Mouse (Mus musculus) limb, embryonic 14.5 days (tissue): ENCODE measurements at regions not wholly inside any gene's neighbourhood (a gene's known extent, or its start where the extent isn't known, plus 50 kb on each side); places are given as distances from the start of the nearest gene placed in this dataset.

Source experiments
- ATAC-seq: fragments of 200-750 bp; cut with Nextera tagmentation; 2 replicates; pipeline ENCODE4 v1.8.0; 2017; ENCODE audit warnings: low read depth, moderate number of reproducible peaks, moderate TSS enrichment; ENCODE audit not compliant: low FRiP score
- DNase-seq: peaks from one replicate; pipeline ENCODE4 v3.0.0-alpha.2; 2015; ENCODE audit warnings: low spot score
- H3K27ac ChIP-seq: fragments of 300-500 bp; sonication (generic); replicated peaks from 2 replicates; pipeline ENCODE4 v1.5.1; 2014; ENCODE audit warnings: low read depth, mild to moderate bottlenecking, low read length, moderate library complexity, mixed read lengths
- H3K27me3 ChIP-seq: fragments of 300-500 bp; sonication (generic); 2 replicates; pipeline ENCODE4 v1.6.1; 2014; ENCODE audit warnings: low read length, mixed read lengths; ENCODE audit not compliant: control insufficient read depth, insufficient read depth
- H3K36me3 ChIP-seq: fragments of 300-500 bp; sonication (generic); 2 replicates; pipeline ENCODE4 v1.6.1; 2014; ENCODE audit warnings: mild to moderate bottlenecking, low read length, moderate library complexity, mixed read lengths; ENCODE audit not compliant: control insufficient read depth, insufficient read depth
- H3K4me1 ChIP-seq: fragments of 300-500 bp; sonication (generic); 2 replicates; pipeline ENCODE4 v1.6.1; 2014; ENCODE audit warnings: antibody characterized with exemption, low read length, mixed read lengths; ENCODE audit not compliant: control insufficient read depth, insufficient read depth
- H3K4me2 ChIP-seq: fragments of 300-500 bp; sonication (generic); replicated peaks from 2 replicates; pipeline ENCODE4 v1.6.1; 2014; ENCODE audit warnings: low read depth, mild to moderate bottlenecking, low read length, moderate library complexity; ENCODE audit not compliant: severe bottlenecking
- H3K4me3 ChIP-seq: fragments of 300-500 bp; sonication (generic); replicated peaks from 2 replicates; pipeline ENCODE4 v1.5.1; 2014; ENCODE audit warnings: low read length
- H3K9ac ChIP-seq: fragments of 300-500 bp; sonication (generic); 2 replicates; pipeline ENCODE4 v1.6.1; 2014; ENCODE audit warnings: mild to moderate bottlenecking, low read depth, low read length, moderate library complexity; ENCODE audit not compliant: severe bottlenecking
- H3K9me3 ChIP-seq: fragments of 300-500 bp; sonication (generic); 2 replicates; pipeline ENCODE4 v1.6.1; 2016; ENCODE audit warnings: low read length; ENCODE audit not compliant: control insufficient read depth
- POLR2A ChIP-seq: fragments of 200-500 bp; IDR thresholded peaks from 2 replicates; pipeline ENCODE4 v1.8.0; 2012; ENCODE audit warnings: inconsistent platforms, mild to moderate bottlenecking, moderate library complexity, borderline replicate concordance; ENCODE audit not compliant: insufficient read depth, insufficient read length; ENCODE audit errors: extremely low read depth
- WGBS: fragments of 180-500 bp; shearing (Covaris S2); extraction: QIAGEN DNeasy Blood & Tissue Kit; methylation state at CpG from one replicate; pipeline ENCODE4 v1.1.7; 2014; 5-methylcytosine and 5-hydroxymethylcytosine counted together

- no peak overlapping the region for H3K4me3 ChIP-seq
- H3K4me1 ChIP-seq, result peaks cover 10% of the 10 kb centered on the region
- no peak overlapping the region for H3K4me2 ChIP-seq
- H3K9me3 ChIP-seq, result no peaks in the 10 kb centered on the region
- ATAC-seq (no peak), DNase-seq (no peak)
- no peaks in the 10 kb centered on the region for H3K36me3 ChIP-seq
- no peak overlapping the region for H3K27ac ChIP-seq
- no peaks in the 10 kb centered on the region for H3K27me3 ChIP-seq
- no peak overlapping the region for H3K9ac ChIP-seq
- no peak for TF ChIP-seq POLR2A
- 71% methylated on average over 9 of the region's 9 CpGs for WGBS
Measured at GRCm38 (mm10) chr19:32960196-32960947, 203.1 kb downstream of the Pten start.

- H3K27me3 ChIP-seq, result no peaks in the 10 kb centered on the region
Measured at GRCm38 (mm10) chr19:32961525-32961924, 204.2 kb downstream of the Pten start.

DNA sequence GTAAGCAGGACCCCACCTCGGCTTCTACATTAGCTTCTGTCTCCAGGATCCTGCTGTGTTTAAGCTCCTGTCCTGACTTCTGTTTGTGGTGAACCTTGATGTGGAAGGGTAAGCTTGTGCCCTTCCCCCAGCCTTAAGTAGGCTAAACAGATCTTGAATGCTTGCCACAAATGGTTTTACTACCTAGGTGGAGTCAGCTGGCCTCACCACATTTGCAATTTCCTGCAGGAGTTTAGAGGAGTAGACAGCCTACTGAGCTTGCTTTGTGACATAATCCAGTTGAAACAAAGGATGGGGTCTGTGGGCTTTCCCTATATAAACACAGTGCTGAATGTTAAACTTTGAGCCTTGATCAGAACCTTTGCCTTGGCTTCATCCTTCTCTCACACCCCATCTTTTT is 206.7 kb downstream of the Pten start:
- ATAC-seq (no peak), DNase-seq (no peak)
- Histone ChIP-seq H3K36me3 (no peaks in the 10 kb centered on the region), H3K9ac (no peak overlapping the region), H3K27me3 (no peaks in the 10 kb centered on the region), H3K27ac (no peak overlapping the region), H3K4me1 (no peaks in the 10 kb centered on the region), H3K4me3 (no peak overlapping the region), H3K9me3 (no peaks in the 10 kb centered on the region), H3K4me2 (no peak overlapping the region)
- TF ChIP-seq POLR2A, result no peak
- 11% methylated on average over 1 of the region's 1 CpGs for WGBS

More at GRCm38 (mm10) chr19:32961525-32961924, 204.2 kb downstream of the Pten start:
- Histone ChIP-seq H3K27ac (no peak overlapping the region), H3K4me3 (no peak overlapping the region), H3K36me3 (no peaks in the 10 kb centered on the region), H3K9me3 (no peaks in the 10 kb centered on the region), H3K9ac (no peak overlapping the region), H3K4me1 (peaks cover 3% of the 10 kb centered on the region; the same call in 1 of the 2 replicates), H3K4me2 (no peak overlapping the region)
- no peak for TF ChIP-seq POLR2A
- 78% methylated on average over 5 of the region's 5 CpGs for WGBS
- DNase-seq, result no peak
- no peak for ATAC-seq

DNA sequence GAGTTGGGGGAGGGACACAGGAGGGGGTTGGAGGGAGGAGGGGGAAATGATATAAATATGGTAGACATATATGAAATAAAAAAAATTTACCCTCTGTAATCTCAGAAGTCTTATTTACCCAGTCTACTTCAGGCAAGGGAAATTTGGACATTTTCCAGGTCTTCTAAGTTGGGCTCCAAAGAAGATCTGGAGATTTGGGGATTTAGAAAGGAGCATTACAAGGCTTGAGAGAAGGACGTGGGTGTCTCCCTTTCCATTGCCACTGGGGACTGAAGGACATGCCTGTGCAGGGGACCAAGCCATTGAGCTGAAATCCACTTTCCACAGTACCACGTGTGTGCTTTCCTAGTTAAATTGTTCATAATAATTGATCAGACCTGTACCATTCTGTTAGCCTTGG is 208.2 kb downstream of the Pten start:
- TF ChIP-seq POLR2A, result no peak
- Histone ChIP-seq H3K36me3 (no peaks in the 10 kb centered on the region), H3K4me3 (no peak overlapping the region), H3K4me1 (no peaks in the 10 kb centered on the region), H3K27me3 (no peaks in the 10 kb centered on the region), H3K4me2 (no peak overlapping the region), H3K27ac (no peak overlapping the region), H3K9me3 (no peaks in the 10 kb centered on the region), H3K9ac (no peak overlapping the region)
- DNase-seq (no peak), ATAC-seq (no peak)
- WGBS, result 55% methylated on average over 2 of the region's 2 CpGs

GRCm38 (mm10) chr19:32969213-32969776 is 212.0 kb downstream of the Pten start:
- no peaks in the 10 kb centered on the region for H3K9me3 ChIP-seq
- ATAC-seq (no peak), DNase-seq (no peak)
- WGBS, result 75% methylated on average over 7 of the region's 7 CpGs
- H3K27ac ChIP-seq, result no peak overlapping the region
- H3K36me3 ChIP-seq, result no peaks in the 10 kb centered on the region
- H3K4me1 ChIP-seq, result no peaks in the 10 kb centered on the region
- H3K4me3 ChIP-seq, result no peak overlapping the region
- H3K9ac ChIP-seq, result no peak overlapping the region
- no peak for TF ChIP-seq POLR2A
- H3K4me2 ChIP-seq, result no peak overlapping the region
- no peaks in the 10 kb centered on the region for H3K27me3 ChIP-seq

GRCm38 (mm10) chr19:32972116-32972515 is 214.8 kb downstream of the Pten start:
- no peak overlapping the region for H3K4me2 ChIP-seq
- 95% methylated on average over 6 of the region's 6 CpGs for WGBS
- no peak for DNase-seq
- no peaks in the 10 kb centered on the region for H3K36me3 ChIP-seq
- no peaks in the 10 kb centered on the region for H3K27me3 ChIP-seq
- no peaks in the 10 kb centered on the region for H3K4me1 ChIP-seq
- ATAC-seq, result no peak
- H3K27ac ChIP-seq, result no peak overlapping the region
- no peak overlapping the region for H3K9ac ChIP-seq
- H3K9me3 ChIP-seq, result no peaks in the 10 kb centered on the region
- no peak overlapping the region for H3K4me3 ChIP-seq
- TF ChIP-seq POLR2A, result no peak
